Mouse (Mus musculus) spleen, adult 2 months (tissue): ENCODE measurements around the gene Eef2k. TPM values are rescaled to one million over a fixed set of nuclear protein-coding genes. Genes with fewer than 3 reads are reported as not detected.
A peak's percentile ranks its signal among the peaks of the same experiment; 100 is the strongest.

Experiments used
- DNase-seq, 2 experiments: peaks; one replicate each; pipeline versions ENCODE4 v3.0.0 to v3.0.0-alpha.2; 2012 to 2021; ENCODE audit warnings: low spot score in 2 of 2, low read depth in 1 of 2
- H3K27ac ChIP-seq: fragments of 200-500 bp; 2 replicates; pipeline ENCODE4 v1.5.1; 2012; ENCODE audit warnings: low read length, inconsistent platforms; ENCODE audit not compliant: insufficient read depth
- H3K27me3 ChIP-seq: fragments of 200-500 bp; 2 replicates; pipeline ENCODE4 v1.6.1; 2012; ENCODE audit warnings: mild to moderate bottlenecking, moderate library complexity, low read length, inconsistent platforms; ENCODE audit not compliant: control insufficient read depth, insufficient read depth
- H3K36me3 ChIP-seq: fragments of 200-500 bp; 2 replicates; pipeline ENCODE4 v1.6.1; 2012; ENCODE audit warnings: mild to moderate bottlenecking, low read length, inconsistent platforms; ENCODE audit not compliant: control insufficient read depth, insufficient read depth
- H3K4me1 ChIP-seq: fragments of 200-500 bp; 2 replicates; pipeline ENCODE4 v1.6.1; 2011; ENCODE audit warnings: inconsistent platforms; ENCODE audit not compliant: control insufficient read depth, insufficient read depth, insufficient read length
- H3K4me3 ChIP-seq: fragments of 200-500 bp; 2 replicates; pipeline ENCODE4 v1.5.1; 2011; ENCODE audit warnings: mild to moderate bottlenecking, inconsistent platforms; ENCODE audit not compliant: insufficient read depth, insufficient read length; ENCODE audit errors: extremely low read depth
- CTCF ChIP-seq: fragments of 200-500 bp; IDR thresholded peaks from 2 replicates; pipeline ENCODE4 v1.5.1; 2011; ENCODE audit warnings: mild to moderate bottlenecking, inconsistent platforms; ENCODE audit not compliant: insufficient read depth, insufficient read length, insufficient replicate concordance; ENCODE audit errors: extremely low read depth
- POLR2A ChIP-seq: fragments of 200-500 bp; IDR thresholded peaks from 2 replicates; pipeline ENCODE4 v1.6.1; 2011; ENCODE audit warnings: low read depth, low read length, inconsistent platforms
- WGBS: fragments of 180-500 bp; shearing (Covaris S2); methylation state at CpG from one replicate; pipeline ENCODE4 v1.1.7; 2018; 5-methylcytosine and 5-hydroxymethylcytosine counted together
- polyA plus RNA-seq: library from polyadenylated mRNA; depleted of rRNA; stranded (reverse); fragments of >200 nt; gene quantifications from 2 replicates; pipeline ENCODE4 v1.2.3, GENCODE M21; 2012

Gene Eef2k
- polyA plus RNA-seq, 1 experiment, result 15.8 TPM

- H3K36me3 ChIP-seq, result no peaks in the 10 kb centered on the region
- no peak overlapping the region for H3K4me3 ChIP-seq
- no peaks in the 10 kb centered on the region for H3K27me3 ChIP-seq
- DNase-seq, result no peak
- no peak overlapping the region for H3K27ac ChIP-seq
- H3K4me1 ChIP-seq, result no peaks in the 10 kb centered on the region
- TF ChIP-seq POLR2A (no peak), CTCF (no peak)
- WGBS, result 86% methylated on average over 4 of the region's 4 CpGs
These were observed 23.2 kb upstream of the Eef2k start for GRCm38 (mm10) chr7:120819386-120819785.

DNA sequence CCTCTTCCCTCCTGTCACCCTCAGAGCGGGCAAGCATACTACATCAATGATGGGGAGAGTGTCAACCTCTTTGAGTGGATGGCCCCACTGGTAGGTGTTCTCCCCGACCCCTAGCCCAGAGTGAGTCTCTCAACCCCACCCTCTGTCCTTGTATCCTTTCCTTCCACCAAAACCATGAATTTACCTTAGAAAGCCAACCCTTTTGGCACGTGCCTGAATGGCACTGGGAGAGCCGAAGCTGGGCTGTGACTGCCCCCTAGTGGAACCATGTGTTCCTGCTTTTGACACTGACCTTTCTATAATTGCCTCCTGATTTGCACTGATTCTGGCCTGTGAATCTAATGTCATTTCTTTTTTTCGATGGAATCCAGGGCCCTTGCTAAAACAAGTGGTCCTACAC is 19.4 kb upstream of the Eef2k start:
- H3K4me1 ChIP-seq, result no peaks in the 10 kb centered on the region
- peak; percentile 86; the same call in 1 of the 2 replicates for TF ChIP-seq CTCF
- TF ChIP-seq POLR2A, result no peak
- H3K27me3 ChIP-seq, result no peaks in the 10 kb centered on the region
- H3K4me3 ChIP-seq, result no peak overlapping the region
- WGBS, result 26% methylated on average over 5 of the region's 5 CpGs
- DNase-seq, result peak in 1 of 2 experiments; percentile 54
- no peak overlapping the region for H3K27ac ChIP-seq
- H3K36me3 ChIP-seq, result no peaks in the 10 kb centered on the region

DNA sequence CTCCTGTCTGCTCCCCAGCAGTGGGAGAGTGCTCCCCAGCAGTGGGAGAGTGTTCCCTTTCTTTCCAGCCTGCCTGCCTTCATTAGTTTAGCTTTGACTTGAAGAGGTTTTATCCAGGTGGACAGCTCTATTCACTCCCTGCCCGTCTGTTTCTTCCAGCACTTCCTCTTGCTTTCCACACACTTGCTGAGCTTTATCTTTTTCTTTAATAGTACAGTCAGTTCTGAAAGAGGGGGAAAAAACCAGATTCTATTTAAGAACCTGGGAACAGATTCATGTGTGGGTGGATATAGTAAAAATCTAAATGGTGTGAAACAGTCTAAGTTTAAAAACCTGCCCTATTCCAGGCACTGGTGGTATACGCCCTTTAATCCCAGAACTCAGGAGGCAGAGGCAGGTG is 17.5 kb upstream of the Eef2k start:
- no peaks in the 10 kb centered on the region for H3K27me3 ChIP-seq
- DNase-seq, result no peak
- H3K4me3 ChIP-seq, result no peak overlapping the region
- WGBS, result 60% methylated on average over 2 of the region's 2 CpGs
- H3K4me1 ChIP-seq, result no peaks in the 10 kb centered on the region
- no peaks in the 10 kb centered on the region for H3K36me3 ChIP-seq
- no peak overlapping the region for H3K27ac ChIP-seq
- TF ChIP-seq POLR2A (no peak), CTCF (no peak)

- 22% methylated on average over 3 of the region's 3 CpGs for WGBS
- Histone ChIP-seq H3K4me3 (no peak overlapping the region), H3K27me3 (no peaks in the 10 kb centered on the region), H3K36me3 (no peaks in the 10 kb centered on the region), H3K27ac (no peak overlapping the region), H3K4me1 (peaks cover 3% of the 10 kb centered on the region; the same call in 1 of the 2 replicates)
- TF ChIP-seq POLR2A (no peak), CTCF (peak; percentile 62; the same call in 1 of the 2 replicates)
- DNase-seq, result peak in 1 of 2 experiments; percentile 28
These were observed 16.2 kb upstream of the Eef2k start for GRCm38 (mm10) chr7:120826408-120826807.

GRCm38 (mm10) chr7:120830431-120831381 is 11.9 kb upstream of the Eef2k start:
- under 1% methylated on average over 46 of the region's 46 CpGs for WGBS
- H3K4me3 ChIP-seq, result peak overlapping the region; percentile 71
- peak in 1 of 2 experiments; percentile 68 for DNase-seq
- H3K36me3 ChIP-seq, result no peaks in the 10 kb centered on the region
- no peak for TF ChIP-seq CTCF
- no peak for TF ChIP-seq POLR2A
- H3K27me3 ChIP-seq, result no peaks in the 10 kb centered on the region
- H3K4me1 ChIP-seq, result peaks cover 3% of the 10 kb centered on the region; the same call in 1 of the 2 replicates
- peak overlapping the region; percentile 30 for H3K27ac ChIP-seq

DNA sequence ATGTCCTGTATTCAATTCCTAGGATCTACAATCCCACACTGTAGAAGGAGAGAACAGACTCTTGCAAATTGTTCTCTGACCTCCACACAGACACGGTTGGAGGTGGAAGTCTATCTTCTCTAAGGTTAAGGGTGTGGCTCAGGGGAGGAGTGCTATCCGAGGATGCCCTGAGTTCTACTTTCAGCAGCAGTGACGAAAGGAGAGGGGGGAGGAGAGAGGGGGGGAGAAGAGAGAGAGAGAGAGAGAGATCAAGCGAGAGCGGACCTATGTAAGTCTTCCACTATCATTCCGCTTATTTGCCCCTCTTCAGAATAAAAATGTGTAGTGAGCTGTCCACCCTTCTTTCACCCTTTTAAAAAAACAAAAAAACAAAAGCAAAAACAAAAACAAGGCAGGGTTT is 8.2 kb upstream of the Eef2k start:
- TF ChIP-seq CTCF (no peak), POLR2A (no peak)
- peaks cover 3% of the 10 kb centered on the region; the same call in 1 of the 2 replicates for H3K4me1 ChIP-seq
- no peaks in the 10 kb centered on the region for H3K36me3 ChIP-seq
- DNase-seq, result peak in 1 of 2 experiments; percentile 60
- 10% methylated on average over 6 of the region's 6 CpGs for WGBS
- H3K27me3 ChIP-seq, result no peaks in the 10 kb centered on the region
- no peak overlapping the region; the same call in 1 of the 2 replicates for H3K27ac ChIP-seq
- H3K4me3 ChIP-seq, result peak overlapping the region; percentile 54; the same call in 1 of the 2 replicates

GRCm38 (mm10) chr7:120834863-120835372 is 7.7 kb upstream of the Eef2k start:
- H3K36me3 ChIP-seq, result no peaks in the 10 kb centered on the region
- no peaks in the 10 kb centered on the region for H3K27me3 ChIP-seq
- peaks cover 3% of the 10 kb centered on the region; the same call in 1 of the 2 replicates for H3K4me1 ChIP-seq
- DNase-seq, result peak; percentile 68 to 89
- TF ChIP-seq CTCF (no peak), POLR2A (peak; percentile 47; the same call in 1 of the 2 replicates)
- peak overlapping the region; percentile 89 for H3K4me3 ChIP-seq
- peak overlapping the region; percentile 74 for H3K27ac ChIP-seq
- WGBS, result under 1% methylated on average over 14 of the region's 14 CpGs
